Mouse (Mus musculus) intestine, embryonic 15.5 days (tissue): ENCODE measurements around the gene Gm20388. TPM values are rescaled to one million over a fixed set of nuclear protein-coding genes. Genes with fewer than 3 reads are reported as not detected.

Source experiments
- ATAC-seq: fragments of 200-750 bp; cut with Nextera tagmentation; 2 replicates; pipeline ENCODE4 v1.8.0; 2017; ENCODE audit warnings: moderate TSS enrichment, moderate library complexity
- H3K27ac ChIP-seq: fragments of 300-500 bp; sonication (generic); 2 replicates; pipeline ENCODE4 v1.5.1; 2015; ENCODE audit warnings: mild to moderate bottlenecking, inconsistent platforms
- H3K27me3 ChIP-seq: fragments of 300-500 bp; sonication (generic); replicated peaks from 2 replicates; pipeline ENCODE4 v1.6.1; 2015; ENCODE audit warnings: inconsistent platforms
- H3K36me3 ChIP-seq: fragments of 300-500 bp; sonication (generic); 2 replicates; pipeline ENCODE4 v1.6.1; 2015; ENCODE audit warnings: inconsistent platforms
- H3K4me1 ChIP-seq: fragments of 300-500 bp; sonication (generic); replicated peaks from 2 replicates; pipeline ENCODE4 v1.6.1; 2015; ENCODE audit warnings: inconsistent platforms
- H3K4me2 ChIP-seq: fragments of 300-500 bp; sonication (generic); replicated peaks from 2 replicates; pipeline ENCODE4 v1.6.1; 2015; ENCODE audit warnings: mild to moderate bottlenecking, inconsistent platforms
- H3K4me3 ChIP-seq: fragments of 300-500 bp; sonication (generic); replicated peaks from 2 replicates; pipeline ENCODE4 v1.5.1; 2015; ENCODE audit warnings: inconsistent platforms
- H3K9ac ChIP-seq: fragments of 300-500 bp; sonication (generic); 2 replicates; pipeline ENCODE4 v1.6.1; 2015; ENCODE audit warnings: inconsistent platforms
- H3K9me3 ChIP-seq: fragments of 300-500 bp; sonication (generic); 2 replicates; pipeline ENCODE4 v1.6.1; 2016; ENCODE audit warnings: inconsistent platforms
- WGBS: fragments of 180-500 bp; shearing (Covaris S2); methylation state at CpG from one replicate; pipeline ENCODE4 v1.1.7; 2015; 5-methylcytosine and 5-hydroxymethylcytosine counted together
- polyA plus RNA-seq: library from polyadenylated mRNA; unstranded; fragments of >200 nt; fragmentation: Nextera tagmentation; extraction: Ambion mirVana; gene quantifications from 2 replicates; pipeline ENCODE4 v1.2.1, GENCODE M21; 2015

Gm20388 gene
- polyA plus RNA-seq, 1 experiment from 2014 or later: not detected

DNA sequence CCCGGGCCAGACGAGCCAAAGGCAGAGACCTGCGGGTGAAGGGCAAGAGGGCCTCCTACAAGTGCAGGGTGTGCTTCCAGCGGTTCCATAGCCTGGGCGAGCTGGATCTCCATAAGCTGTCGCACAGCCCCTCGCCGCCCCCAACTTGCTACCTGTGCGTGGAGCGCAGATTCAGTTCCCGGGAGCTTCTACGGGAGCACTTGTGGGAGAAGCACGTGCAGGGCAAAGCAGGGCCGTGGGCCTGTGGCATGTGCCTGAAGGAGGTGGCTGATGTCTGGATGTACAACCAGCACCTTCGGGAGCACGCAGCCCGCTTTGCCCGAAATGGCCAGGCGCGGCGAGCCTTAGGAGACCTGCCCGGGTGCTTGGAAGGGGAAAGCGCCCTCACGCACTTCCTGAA is 2358.2 kb downstream of the Gm20388 start:
- Histone ChIP-seq H3K9ac (peak overlapping the region; percentile 42), H3K27ac (no peak overlapping the region), H3K9me3 (no peaks in the 10 kb centered on the region), H3K36me3 (no peaks in the 10 kb centered on the region), H3K27me3 (peaks cover 19% of the 10 kb centered on the region), H3K4me1 (peaks cover 17% of the 10 kb centered on the region), H3K4me3 (peak overlapping the region; percentile 41), H3K4me2 (peak overlapping the region; percentile 87)
- WGBS: 57% methylated on average over 24 of the region's 24 CpGs
- no peak for ATAC-seq

DNA sequence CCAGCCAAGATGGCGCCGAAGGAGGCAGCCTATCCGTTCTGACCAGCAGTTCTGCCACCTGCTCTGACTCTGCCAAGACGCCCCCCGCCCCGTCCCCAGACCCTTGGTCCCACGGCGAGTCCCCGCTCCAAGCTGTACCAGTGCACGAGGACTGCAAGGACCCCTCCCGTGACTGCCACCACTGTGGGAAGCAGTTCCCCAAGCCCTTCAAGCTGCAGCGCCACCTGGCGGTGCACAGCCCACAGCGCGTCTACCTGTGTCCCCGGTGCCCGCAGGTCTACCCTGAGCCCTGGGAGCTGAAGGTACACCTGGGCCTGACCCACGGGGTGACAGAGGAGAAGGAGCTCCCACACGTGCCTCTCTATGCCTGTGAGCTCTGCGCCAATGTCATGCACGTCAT is 2358.8 kb downstream of the Gm20388 start:
- Histone ChIP-seq H3K4me3 (peak overlapping the region; percentile 41), H3K36me3 (no peaks in the 10 kb centered on the region), H3K4me1 (peaks cover 21% of the 10 kb centered on the region), H3K27me3 (peaks cover 18% of the 10 kb centered on the region), H3K9me3 (no peaks in the 10 kb centered on the region), H3K4me2 (peak overlapping the region; percentile 87), H3K9ac (peak overlapping the region; percentile 42), H3K27ac (no peak overlapping the region)
- ATAC-seq: peak; percentile 70
- 4% methylated on average over 21 of the region's 21 CpGs for WGBS

- H3K36me3 ChIP-seq: no peaks in the 10 kb centered on the region
- H3K9me3 ChIP-seq: no peaks in the 10 kb centered on the region
- peaks cover 18% of the 10 kb centered on the region for H3K27me3 ChIP-seq
- H3K4me2 ChIP-seq: no peak overlapping the region
- H3K4me3 ChIP-seq: no peak overlapping the region
- H3K9ac ChIP-seq: no peak overlapping the region
- 78% methylated on average over 7 of the region's 7 CpGs for WGBS
- peaks cover 21% of the 10 kb centered on the region for H3K4me1 ChIP-seq
- H3K27ac ChIP-seq: no peak overlapping the region
- no peak for ATAC-seq
Observed at GRCm38 (mm10) chr8:122270555-122270954, 2359.9 kb downstream of the Gm20388 start.

DNA sequence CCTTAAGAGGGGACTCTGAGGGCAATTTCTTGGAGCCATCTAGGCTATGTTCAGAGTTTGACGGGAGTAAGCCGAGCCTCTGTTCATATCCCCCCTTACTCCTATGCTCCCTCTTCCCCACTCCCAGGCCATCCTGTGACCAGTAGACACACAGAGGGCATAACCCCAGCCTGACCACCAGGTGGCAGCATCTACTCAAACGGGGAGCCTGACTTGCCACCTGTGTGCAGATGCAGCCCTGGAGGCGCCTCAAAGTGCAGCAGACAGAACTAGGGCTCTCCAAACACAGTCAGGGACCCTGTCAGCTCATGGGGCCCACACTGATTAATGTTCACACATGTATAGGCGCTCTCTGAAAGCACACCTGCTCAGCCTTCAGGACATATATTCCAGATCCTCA is 2362.5 kb downstream of the Gm20388 start:
- Histone ChIP-seq H3K4me2 (no peak overlapping the region), H3K36me3 (no peaks in the 10 kb centered on the region), H3K27ac (no peak overlapping the region), H3K27me3 (peaks cover 14% of the 10 kb centered on the region; the same call in 1 of the 2 replicates), H3K4me1 (peaks cover 24% of the 10 kb centered on the region), H3K9ac (no peak overlapping the region; the same call in 1 of the 2 replicates), H3K4me3 (no peak overlapping the region), H3K9me3 (no peaks in the 10 kb centered on the region)
- peak; percentile 79 for ATAC-seq
- 7% methylated on average over 5 of the region's 5 CpGs for WGBS

GRCm38 (mm10) chr8:122273826-122274225 is 2363.2 kb downstream of the Gm20388 start:
- H3K4me2 ChIP-seq: no peak overlapping the region
- 31% methylated on average over 7 of the region's 7 CpGs for WGBS
- H3K36me3 ChIP-seq: no peaks in the 10 kb centered on the region
- H3K4me3 ChIP-seq: no peak overlapping the region
- no peaks in the 10 kb centered on the region for H3K9me3 ChIP-seq
- H3K4me1 ChIP-seq: peaks cover 24% of the 10 kb centered on the region
- H3K27me3 ChIP-seq: peaks cover 14% of the 10 kb centered on the region; the same call in 1 of the 2 replicates
- H3K27ac ChIP-seq: no peak overlapping the region
- no peak overlapping the region; the same call in 1 of the 2 replicates for H3K9ac ChIP-seq
- ATAC-seq: peak; percentile 34; the same call in 1 of the 2 replicates

- H3K4me3 ChIP-seq: no peak overlapping the region
- no peak overlapping the region for H3K9ac ChIP-seq
- no peak overlapping the region for H3K4me2 ChIP-seq
- no peaks in the 10 kb centered on the region for H3K36me3 ChIP-seq
- WGBS: 71% methylated on average over 11 of the region's 11 CpGs
- H3K27ac ChIP-seq: no peak overlapping the region
- peaks cover 14% of the 10 kb centered on the region; the same call in 1 of the 2 replicates for H3K27me3 ChIP-seq
- peaks cover 16% of the 10 kb centered on the region for H3K4me1 ChIP-seq
- no peak for ATAC-seq
- H3K9me3 ChIP-seq: no peaks in the 10 kb centered on the region
Observed at GRCm38 (mm10) chr8:122274651-122275391, 2364.2 kb downstream of the Gm20388 start.

DNA sequence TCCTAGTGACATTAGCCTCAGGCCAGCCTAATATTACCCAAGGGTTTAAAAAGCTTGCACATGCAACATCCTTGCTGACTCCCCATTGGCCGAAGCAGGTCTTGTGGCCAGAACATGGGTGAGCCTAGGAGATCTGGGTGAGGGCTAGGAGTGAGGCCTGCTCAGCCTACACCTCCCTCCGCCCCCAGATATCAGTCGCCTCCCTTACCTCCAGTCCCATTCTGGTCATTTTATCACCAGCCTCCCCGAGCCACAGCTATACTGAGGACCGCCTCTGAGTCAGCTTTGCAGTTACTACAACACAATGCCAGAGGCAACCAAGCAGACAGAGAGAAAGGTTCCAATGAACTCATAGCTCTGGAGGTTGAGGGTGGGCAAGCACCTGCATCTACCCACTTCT is 2365.7 kb downstream of the Gm20388 start:
- no peaks in the 10 kb centered on the region for H3K36me3 ChIP-seq
- no peak overlapping the region for H3K4me2 ChIP-seq
- H3K9ac ChIP-seq: no peak overlapping the region
- no peak for ATAC-seq
- no peak overlapping the region for H3K27ac ChIP-seq
- peaks cover 20% of the 10 kb centered on the region for H3K4me1 ChIP-seq
- 91% methylated on average over 5 of the region's 5 CpGs for WGBS
- no peak overlapping the region for H3K4me3 ChIP-seq
- H3K27me3 ChIP-seq: 0 out of 2 replicates have a peak, but pooled peaks cover 2% of the 10 kb centered on the region
- no peaks in the 10 kb centered on the region for H3K9me3 ChIP-seq

DNA sequence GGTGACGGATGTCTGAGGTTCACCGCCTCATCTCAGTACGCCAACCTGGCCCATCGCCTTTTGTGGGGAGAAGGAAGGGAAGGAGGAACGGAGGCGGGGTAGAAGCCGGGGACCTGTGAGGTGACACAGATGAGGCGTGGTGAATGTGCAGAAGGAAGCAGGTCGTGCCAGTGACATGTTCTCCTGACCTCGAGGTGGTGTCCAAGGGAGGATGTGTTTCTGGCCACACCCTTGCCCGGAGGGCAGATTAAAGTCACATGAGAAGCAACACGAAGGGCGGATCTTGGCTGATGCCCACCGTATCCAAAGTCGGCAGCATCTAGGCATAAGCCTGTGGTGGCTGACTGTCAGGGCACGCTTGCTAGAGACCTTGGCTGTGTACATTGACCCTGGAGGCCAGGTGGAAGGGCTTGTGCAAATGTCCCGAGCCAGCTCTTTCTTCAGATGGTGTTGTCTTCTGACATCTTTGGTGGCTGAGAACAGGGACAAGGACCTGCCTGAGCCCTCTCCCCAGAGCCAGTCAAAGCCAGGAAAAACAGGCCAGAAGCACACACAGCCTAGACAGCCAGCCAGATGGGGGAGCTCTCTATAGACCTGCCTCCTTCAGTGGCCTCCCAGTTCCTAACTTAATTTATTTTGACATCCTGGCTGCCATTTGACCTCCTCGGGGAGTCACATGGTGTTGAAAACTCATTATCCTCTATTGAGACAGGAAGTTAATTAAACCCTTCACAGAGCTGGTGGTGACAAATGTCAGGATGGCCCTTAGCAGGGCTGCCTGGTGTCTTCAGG is 2366.8 kb downstream of the Gm20388 start:
- Histone ChIP-seq H3K27ac (no peak overlapping the region), H3K4me3 (no peak overlapping the region), H3K4me2 (no peak overlapping the region), H3K9ac (no peak overlapping the region), H3K9me3 (no peaks in the 10 kb centered on the region), H3K27me3 (no peaks in the 10 kb centered on the region), H3K4me1 (peaks cover 21% of the 10 kb centered on the region), H3K36me3 (no peaks in the 10 kb centered on the region)
- no peak for ATAC-seq
- WGBS: 74% methylated on average over 18 of the region's 18 CpGs

- H3K9ac ChIP-seq: no peak overlapping the region
- no peak overlapping the region for H3K27ac ChIP-seq
- no peaks in the 10 kb centered on the region for H3K9me3 ChIP-seq
- H3K4me1 ChIP-seq: peaks cover 32% of the 10 kb centered on the region
- peaks cover 7% of the 10 kb centered on the region; the same call in 1 of the 2 replicates for H3K27me3 ChIP-seq
- H3K36me3 ChIP-seq: no peaks in the 10 kb centered on the region
- ATAC-seq: no peak
- no peak overlapping the region for H3K4me2 ChIP-seq
- WGBS: 68% methylated on average over 4 of the region's 4 CpGs
- H3K4me3 ChIP-seq: no peak overlapping the region
Observed at GRCm38 (mm10) chr8:122280156-122280555, 2369.5 kb downstream of the Gm20388 start.

GRCm38 (mm10) chr8:122280588-122281316 is 2370.1 kb downstream of the Gm20388 start:
- Histone ChIP-seq H3K4me1 (peaks cover 37% of the 10 kb centered on the region), H3K4me2 (peak overlapping the region; percentile 96), H3K4me3 (peak overlapping the region; percentile 75), H3K9me3 (no peaks in the 10 kb centered on the region), H3K27ac (peak overlapping the region; percentile 72), H3K36me3 (no peaks in the 10 kb centered on the region), H3K27me3 (peaks cover 7% of the 10 kb centered on the region; the same call in 1 of the 2 replicates), H3K9ac (peak overlapping the region; percentile 41)
- 8% methylated on average over 20 of the region's 20 CpGs for WGBS
- peak; percentile 37 for ATAC-seq

- H3K4me1 ChIP-seq: peaks cover 39% of the 10 kb centered on the region
- peak; percentile 91 for ATAC-seq
- no peaks in the 10 kb centered on the region for H3K9me3 ChIP-seq
- H3K27me3 ChIP-seq: peaks cover 7% of the 10 kb centered on the region; the same call in 1 of the 2 replicates
- peak overlapping the region; percentile 96 for H3K4me2 ChIP-seq
- H3K4me3 ChIP-seq: peak overlapping the region; percentile 75
- H3K27ac ChIP-seq: peak overlapping the region; percentile 74
- peak overlapping the region; percentile 41 for H3K9ac ChIP-seq
- no peaks in the 10 kb centered on the region for H3K36me3 ChIP-seq
- under 1% methylated on average over 46 of the region's 47 CpGs for WGBS
Observed at GRCm38 (mm10) chr8:122281317-122282034, 2370.8 kb downstream of the Gm20388 start.
